Mouse (Mus musculus): ENCODE measurements around the gene Arhgef17.
A peak's percentile ranks its signal among the peaks of the same experiment; 100 is the strongest.

Arhgef17 gene

DNA sequence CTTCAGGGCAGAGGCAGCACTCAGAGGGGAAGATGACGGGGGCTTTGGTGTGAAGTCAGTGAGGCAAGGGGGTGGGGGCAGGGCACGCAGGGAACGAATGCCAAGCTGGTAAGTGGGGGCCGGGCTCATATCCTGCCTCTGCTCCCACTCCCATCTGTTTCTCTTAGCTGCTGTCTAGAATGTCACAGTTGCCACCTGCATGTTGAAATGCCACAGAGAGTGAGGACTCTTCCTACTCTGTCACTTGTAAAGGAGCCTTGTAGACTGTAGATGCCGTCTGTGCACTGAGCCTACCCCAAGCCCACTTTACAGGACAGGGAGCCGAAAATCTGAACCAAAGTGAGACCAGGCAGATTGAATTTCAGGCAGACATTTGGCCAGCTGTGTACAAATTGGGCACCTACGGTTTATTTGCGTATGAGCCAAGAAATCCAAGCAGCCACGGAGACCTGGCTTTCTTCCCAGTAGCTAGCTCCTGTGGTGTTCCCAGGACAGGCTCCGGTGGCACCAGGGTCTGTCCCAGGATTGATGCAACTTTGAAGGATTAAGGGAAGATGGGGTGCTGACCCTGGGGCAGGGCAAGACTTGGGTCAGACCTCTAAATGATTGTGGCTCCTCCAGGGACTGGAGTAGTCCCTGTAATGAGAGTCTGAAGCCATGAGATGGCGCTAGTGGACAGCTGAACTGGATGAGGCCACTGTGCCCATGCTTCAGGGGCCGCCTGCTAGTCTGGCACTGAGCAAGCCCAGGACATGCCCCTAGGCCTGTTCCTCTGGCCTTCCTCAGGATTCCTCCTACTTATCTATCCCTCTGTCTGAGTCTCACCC, 11.1 kb upstream of the Arhgef17 start:
- peak; percentile 65 for DNase-seq (ENCODE audit: low read depth, low spot score)

DNA sequence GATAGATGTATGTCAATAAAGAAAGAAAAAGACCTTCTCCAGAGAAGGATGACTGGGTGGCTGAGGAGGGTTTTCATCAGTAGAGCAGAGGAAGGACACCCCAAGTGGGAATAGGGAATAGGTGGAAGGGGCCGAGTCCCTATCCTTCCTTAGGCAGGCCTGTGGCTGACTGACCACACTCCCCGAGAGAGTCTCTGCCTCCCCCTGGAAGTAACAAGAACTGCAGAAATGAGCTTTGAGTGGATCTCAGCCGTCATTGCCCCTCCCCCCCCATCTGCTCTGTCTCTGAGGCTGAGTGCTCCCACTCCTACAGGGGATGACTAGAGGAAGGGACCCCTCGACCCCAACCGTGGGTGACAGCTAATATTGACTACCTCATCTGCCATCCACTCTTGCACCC, 9.3 kb upstream of the Arhgef17 start:
- DNase-seq (ENCODE audit: low read depth, low spot score) = no peak

DNA sequence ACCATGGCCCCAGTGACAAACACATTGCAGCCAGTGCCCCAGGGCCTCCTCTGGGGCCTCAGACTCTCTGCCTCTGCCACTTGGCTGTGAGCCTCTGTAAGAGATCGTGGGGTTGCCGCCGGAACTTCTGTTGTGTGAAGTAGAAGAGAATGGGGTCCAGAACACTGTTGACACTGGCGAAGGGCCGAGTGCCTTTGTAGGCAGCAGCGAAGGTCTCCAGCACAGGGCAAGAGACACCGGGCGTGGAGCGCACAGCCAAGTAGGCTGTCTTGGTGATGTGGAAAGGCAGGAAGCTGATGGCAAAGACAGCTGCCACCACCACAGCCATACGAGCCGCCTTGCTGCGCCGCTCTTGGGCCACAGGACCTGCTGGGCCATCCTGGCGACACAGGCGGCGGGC, 6.2 kb upstream of the Arhgef17 start:
- no peak for DNase-seq (ENCODE audit: low read depth, low spot score)

DNA sequence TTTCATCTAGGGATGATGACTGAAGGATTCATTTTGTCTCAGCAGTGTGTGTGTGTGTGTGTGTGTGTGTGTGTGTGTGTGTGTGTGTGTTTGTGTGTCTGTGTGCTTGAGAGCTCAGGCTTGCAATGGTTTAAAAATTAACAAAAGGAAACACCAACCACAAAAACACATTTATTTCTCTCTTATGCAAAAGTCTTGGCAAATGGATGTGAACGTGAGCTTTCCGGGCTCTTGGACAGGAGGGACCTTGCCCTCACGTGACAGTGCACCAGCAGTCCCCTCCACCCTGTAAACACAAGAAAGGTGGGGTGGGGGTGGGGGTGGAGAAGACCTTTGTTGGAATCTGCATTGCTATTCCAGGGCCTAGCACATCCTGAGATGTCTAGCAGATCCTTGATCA, 5.6 kb upstream of the Arhgef17 start:
- no peak for DNase-seq (ENCODE audit: low read depth, low spot score)

DNA sequence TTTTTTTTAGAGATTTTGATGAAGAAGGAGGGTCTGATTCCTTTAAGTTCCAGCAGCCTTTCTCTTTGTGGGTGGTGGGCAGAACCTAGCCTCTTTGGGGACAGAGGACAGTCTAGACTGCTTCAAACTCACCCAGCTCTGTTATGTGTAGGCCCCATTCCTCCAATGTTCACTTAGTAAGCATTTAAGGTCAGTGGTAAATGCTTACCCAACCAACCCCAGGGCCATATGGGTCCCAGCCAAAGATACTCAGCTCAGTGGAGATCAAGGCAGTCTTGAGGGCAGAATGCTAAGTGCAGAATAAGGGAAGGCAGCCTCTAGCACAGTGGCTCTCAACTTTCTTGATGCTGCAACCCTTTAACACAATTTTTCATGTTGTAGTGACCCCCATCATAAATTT, 1.6 kb upstream of the Arhgef17 start:
- DNase-seq (ENCODE audit: low read depth, low spot score) = no peak

DNA sequence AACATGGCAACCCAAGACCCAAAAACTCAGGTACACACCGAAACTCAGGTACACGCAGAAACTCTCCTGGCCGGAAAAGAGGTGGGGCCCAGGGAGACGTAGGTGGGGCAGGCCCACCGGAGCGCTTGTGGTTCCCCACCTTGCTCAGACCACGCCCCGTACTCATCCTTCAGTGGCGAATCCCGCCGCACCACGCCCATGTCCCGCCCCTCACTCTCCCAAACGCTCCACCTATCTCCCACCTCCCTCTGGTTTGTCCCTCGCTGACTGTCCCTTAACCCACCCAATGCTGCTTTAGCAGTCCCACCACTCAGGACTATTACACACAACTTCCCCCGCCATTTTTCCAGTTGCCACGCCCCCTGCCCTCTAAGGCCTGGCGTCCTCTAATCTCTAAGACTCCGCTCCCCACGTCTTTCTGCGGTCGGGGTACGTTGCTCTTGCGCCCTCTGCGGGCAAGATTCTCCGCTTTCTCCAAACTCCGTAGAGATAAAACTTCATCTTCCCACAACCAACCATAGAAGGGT, 637 bp upstream of the Arhgef17 start:
- peak; percentile 90 for DNase-seq (ENCODE audit: low read depth, low spot score)

DNA sequence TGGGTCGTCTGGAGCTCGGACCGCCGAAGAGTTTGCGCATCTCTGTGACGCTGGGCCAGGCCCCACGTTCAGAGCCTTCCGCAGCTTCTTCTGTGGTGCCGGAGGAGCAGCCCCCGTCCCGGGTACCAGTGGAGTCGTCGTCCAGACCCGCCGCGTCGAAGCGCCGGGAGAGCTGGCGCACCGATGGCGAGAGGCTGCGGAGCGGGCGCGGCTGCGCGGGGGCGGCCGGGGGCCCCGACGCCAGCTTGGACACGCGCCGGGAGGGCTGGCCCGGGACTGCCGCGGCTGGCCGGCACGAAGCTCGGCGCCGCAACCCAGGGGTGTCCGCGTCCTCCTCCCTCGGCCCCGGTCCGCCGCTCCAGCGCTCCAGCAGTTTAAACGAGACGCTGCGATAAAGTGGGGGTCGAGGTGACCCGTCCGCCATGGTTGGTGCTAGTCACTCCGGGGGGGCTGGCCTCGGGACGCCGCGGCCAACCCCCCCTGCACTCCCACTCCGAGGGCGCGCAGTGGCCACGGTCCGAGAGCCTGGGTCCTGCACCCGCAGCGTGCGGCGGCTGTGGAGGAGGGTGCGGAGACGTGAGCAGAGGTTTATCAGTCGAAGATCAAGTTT, 486 bp downstream of the Arhgef17 start:
- peak; percentile 26 for DNase-seq (ENCODE audit: low read depth, low spot score)

DNA sequence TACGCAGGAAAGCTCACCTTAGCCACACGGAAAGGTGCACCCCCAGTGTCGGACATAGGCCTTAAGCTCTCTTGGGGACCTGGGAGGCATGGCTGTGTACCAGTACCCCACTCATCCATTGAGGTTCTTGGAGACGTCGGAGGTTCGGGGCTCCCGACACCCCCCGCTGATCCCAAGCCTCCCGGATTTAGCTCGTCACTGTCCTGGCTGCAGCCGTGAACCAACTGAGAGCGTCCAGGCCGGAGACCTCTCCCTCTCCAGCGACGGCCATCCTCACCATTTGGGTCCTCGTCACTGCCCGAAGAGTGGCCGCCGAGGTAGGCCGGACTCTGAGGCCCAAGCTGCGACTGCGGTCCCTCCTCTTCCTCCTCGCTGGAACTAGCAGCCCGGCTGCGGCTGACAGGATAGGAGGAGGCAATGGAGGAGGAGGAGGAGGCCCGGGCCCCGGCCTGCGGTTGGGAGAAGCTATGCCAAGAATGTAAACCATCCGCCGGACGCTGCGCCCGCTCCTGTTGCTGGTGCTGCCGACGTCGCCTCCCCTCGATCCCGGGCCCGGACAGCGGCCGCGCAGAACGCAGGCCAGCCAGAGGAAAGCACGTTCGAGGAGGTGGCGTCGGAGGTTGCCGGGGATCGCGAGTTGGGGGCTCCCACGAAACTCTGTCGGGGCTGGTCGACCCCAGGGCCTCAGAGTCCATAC, 1.1 kb downstream of the Arhgef17 start:
- peak; percentile 25 for DNase-seq (ENCODE audit: low read depth, low spot score)

DNA sequence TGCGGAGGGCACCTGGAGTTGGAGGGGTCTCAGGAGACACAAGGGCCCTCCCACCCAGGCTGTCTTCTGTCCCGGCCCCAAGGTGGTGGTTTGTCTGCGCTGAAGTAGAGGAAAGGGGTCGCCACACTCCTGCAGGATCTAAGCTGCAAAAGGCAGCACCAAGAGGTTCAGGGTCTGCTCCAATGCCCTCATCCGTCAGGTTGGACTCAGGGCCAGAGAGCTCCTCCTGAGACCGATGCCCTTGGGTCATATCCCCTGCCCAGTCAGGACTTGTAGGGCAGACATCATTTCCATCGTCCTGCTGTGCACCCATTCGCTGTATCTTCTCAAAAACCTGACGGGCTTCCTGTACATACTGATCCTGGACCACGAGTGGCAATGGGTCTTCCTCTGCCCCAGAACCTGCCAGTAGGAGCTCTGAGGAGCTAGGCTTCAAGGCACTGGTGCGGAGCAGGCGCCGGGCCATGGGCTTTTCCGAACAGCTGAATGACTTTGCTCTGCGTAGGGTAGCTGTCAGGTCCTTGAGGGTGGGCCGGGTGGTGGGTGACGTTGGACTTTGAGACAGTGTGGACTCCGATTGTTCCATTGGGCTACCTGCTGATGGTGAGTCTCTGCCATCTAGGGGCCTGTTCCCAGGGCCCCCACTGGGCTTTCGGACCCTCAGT, 2.1 kb downstream of the Arhgef17 start:
- no peak for DNase-seq (ENCODE audit: low read depth, low spot score)

DNA sequence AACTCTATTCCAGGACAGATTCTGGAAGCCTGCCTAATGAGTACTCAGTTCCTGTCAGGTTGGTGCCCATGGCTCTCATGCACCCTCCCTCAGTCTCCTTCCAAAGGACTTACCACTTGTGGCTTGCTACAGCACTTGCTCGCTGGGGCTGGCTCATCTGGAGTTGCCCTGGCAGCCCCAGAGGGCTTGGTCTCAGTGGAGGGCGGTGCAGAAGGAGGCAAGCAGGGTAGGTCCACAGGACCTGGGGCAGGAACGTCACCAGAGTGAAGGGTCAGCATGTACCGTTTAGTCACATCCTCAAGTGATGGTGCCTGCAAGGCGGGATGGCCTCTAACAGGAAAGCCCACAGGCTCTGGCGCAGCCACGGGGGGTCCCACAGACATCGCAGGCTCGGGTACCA, 3.5 kb downstream of the Arhgef17 start:
- DNase-seq (ENCODE audit: low read depth, low spot score) = no peak

DNA sequence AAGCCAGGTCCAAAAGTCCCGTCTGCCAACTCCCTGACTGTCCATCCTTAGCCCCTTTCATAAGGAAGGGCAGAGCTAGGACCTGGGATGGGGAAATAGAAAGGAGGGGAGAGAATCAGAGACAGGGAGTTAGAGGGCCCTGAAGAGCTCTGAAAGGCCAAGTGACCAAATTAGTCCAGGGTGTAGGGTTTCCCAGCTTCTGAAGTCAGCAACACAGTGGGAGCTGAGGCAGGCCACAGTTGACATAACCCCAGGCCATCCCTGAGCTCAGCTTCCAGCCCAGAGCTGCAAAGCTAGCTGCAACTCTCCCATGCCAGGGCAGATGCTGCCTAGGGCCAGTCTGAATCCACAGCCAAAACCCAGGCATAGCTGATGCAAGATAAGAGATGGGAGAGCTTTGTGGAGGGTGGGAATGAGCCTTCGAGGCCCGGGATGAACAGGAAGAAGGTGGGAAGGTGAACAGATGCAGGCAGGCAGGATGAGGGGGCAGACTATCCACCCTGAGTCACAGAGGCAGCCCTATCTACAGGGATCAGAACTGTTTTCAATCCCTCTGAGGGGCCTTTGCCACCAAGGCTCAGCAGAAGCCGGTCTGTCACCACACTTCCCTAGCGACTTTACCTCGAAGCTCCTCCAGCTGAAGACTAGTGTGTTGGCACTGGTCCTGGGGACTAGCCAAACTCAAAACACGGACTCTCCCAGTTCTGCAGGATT, 4.5 kb downstream of the Arhgef17 start:
- DNase-seq (ENCODE audit: low read depth, low spot score) = no peak

DNA sequence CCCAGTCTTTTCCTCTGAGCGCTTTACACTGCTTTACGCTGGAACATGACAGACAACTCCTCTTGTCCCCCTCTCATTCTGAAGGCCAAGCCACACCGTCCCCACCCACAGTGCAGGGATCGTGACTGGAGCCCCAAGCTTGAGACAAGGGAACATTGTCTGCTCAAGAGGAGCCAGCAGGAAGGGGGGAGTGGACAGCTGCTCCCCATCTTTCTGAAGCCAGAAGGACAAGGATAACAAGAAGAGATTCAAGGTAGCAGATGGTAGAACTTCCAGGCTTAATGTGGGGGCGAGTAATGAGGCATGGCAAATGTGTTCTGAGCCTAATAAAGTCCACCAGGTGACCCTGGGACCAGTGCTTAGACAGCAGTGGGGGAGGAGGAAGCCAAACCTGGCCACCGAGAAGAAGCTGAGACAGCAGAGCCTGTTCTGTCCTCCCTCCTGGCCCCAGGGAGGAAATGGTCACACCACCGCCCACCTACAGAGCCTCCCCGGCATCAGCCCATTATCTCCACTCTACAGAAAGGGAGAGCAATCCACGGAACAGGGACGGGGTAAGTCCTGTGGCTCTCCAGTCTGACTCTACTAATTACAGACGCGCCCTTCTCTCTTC, 5.5 kb downstream of the Arhgef17 start:
- DNase-seq (ENCODE audit: low read depth, low spot score) = no peak

DNA sequence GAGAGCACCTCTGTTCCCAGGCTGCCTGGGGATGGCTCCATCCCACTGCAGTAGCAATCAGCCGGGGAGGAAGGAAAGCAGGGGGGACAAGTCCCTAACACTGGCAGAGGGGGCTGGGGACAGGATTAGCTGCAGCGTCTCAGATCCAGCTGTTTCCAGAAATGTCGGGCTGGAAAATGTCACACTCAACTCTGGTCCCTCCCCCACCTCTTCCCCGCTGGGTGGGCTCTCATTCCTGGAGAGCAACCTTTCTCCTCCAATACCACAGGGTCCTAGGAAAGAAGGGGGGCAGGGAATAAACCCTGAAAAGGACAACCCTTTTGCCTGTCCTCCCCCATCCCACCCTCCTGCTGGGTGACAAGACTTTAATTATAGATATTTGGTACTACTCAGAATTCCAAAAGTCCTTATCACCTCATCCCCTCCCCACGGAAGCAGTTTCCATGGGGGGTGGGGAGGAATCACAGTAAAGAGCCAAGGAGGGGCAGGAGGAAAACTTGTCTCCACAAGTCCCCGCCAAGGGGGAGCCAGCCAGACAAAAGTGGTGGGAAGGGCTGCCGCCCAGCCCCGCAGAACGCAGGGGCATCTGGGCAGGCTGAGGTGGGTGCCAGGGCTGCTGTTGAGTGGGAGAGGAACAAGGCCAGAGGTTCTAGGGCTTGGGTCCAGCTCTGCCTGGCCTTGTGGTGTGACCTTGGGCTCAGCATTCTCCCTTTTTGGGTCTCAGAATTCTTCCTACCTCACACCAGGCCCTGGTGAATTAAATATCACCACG, 7.0 kb downstream of the Arhgef17 start:
- no peak for DNase-seq (ENCODE audit: low read depth, low spot score)

DNA sequence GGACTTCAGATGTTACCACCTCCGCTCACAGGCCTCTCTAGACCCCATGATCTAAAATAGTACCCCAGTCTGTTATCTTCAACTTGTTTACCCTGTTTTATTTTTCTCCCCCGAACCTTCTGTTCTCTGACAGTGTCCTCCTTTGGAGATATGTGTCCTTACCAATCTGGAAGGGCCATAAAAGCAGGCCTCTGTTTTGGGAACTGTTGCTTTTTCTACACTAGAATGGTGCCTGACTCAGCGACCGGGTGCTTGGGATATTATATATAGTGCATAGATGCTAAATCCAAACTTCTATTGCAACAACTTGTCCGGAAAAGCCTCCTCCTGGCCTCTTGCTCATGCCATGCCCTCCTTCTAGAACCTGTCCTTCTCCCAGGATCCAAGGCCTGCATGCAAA, 7.7 kb downstream of the Arhgef17 start:
- DNase-seq (ENCODE audit: low read depth, low spot score) = no peak

DNA sequence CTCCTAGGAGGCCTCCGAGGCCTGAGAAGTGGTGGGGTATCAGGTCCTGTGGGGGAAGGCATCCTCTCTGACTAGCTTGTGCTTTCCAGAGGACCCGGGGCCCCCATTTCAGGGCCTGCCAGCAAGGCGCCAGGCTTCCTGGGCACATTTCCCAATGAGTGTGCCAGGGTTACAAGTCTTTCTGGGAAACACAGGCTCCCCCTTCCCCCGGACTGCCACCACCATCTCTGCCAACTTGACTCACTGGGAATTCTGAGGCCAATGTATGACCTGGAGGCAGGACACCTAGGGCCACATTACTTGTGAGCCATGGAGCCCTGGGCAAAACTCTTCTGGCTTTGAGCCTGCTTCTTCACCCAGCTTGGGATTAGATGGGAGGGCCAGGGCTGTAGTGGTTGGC, 9.0 kb downstream of the Arhgef17 start:
- DNase-seq (ENCODE audit: low read depth, low spot score) = no peak

DNA sequence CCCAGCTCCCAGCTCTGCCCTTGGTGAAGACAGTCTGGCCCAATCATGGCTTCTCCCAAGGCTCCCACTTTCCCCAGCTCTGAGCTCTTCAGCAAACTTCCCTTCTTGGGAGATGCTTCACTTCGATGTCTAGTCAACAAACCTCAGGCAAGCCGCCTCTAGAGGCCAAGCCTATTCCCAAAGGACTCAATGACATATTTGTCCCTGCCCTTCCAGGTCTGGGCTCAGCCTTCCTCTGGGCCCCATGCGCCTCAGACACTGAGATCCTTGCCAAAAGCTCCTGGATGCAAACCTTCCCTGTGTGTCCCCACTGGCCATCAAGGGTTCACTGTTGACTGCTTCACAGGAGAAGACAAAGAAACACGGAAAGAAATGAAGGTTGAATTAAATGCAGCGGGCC, 10.6 kb downstream of the Arhgef17 start:
- DNase-seq (ENCODE audit: low read depth, low spot score) = no peak

DNA sequence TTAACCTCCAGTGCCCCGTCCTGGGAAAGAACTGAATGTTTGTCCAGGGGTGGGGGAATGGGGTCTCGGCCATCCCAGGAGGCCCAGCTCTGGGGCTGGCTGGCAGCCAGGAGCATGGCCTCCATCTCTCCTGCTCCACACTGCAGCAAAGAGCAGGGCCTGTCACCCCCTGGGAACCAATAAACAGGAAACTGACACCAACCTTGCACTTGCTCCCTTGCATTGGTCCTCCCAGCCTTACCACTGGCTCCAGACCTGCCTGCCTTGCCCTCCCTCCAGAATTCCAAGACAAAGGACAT, 12.1 kb downstream of the Arhgef17 start:
- DNase-seq (ENCODE audit: low read depth, low spot score) = no peak

DNA sequence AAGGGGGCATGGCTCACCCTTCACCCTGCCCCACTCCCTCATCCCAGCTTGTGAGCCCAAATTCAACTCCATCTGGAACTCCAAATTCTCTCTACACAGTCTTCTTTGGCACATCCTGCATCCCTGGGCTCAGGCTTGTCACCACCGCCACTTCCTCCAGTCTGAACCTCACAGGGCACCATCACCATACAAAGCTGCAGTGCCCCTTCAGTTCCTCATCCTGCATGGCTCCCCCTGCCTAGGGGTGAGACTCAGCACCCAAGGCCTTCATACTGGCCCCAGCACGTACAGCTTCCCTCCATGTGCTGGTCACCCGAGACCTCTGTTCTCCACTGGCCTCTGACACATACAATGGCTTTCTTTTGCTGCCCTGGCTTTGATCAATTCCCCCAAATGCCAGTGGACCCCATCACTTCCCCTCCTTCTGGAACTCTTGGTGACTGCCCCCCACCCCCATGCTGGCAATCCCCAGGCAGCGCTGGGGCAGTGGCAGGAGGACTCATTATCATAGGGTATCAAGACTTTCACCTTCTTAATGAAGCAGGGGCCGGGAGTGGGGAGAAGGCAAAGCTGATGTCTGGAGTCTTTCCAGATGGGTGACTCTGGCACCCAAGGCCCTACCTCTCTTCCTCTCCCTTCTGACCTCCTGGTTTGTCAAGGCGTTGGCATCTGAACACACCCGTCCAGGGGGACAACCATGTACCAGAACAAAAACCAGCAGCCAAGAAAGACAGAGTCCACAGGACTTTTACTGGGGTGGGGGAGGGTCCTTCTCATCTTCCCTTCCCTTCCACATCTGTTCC, 12.7 kb downstream of the Arhgef17 start:
- DNase-seq (ENCODE audit: low read depth, low spot score) = no peak

DNA sequence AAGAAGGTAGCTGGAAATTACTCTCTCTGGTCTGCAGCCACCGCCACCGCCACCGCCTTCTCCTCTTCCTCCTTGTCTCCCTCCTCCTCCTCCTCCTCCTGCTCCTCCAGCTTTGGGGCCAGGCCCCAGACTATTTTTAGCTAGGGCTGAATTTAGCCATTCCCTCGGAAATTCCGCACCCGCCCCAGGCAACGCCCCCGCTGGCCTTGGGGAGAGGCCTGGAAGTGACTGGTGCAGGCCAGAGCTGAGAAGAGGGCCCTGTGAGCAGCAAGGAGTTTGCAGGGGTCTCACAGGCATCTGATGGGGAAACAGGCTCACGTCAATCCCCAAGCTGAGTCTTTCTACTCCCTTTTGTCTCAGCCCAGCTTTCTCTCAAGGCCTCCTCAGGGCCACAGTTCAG, 13.7 kb downstream of the Arhgef17 start:
- no peak for DNase-seq (ENCODE audit: low read depth, low spot score)

DNA sequence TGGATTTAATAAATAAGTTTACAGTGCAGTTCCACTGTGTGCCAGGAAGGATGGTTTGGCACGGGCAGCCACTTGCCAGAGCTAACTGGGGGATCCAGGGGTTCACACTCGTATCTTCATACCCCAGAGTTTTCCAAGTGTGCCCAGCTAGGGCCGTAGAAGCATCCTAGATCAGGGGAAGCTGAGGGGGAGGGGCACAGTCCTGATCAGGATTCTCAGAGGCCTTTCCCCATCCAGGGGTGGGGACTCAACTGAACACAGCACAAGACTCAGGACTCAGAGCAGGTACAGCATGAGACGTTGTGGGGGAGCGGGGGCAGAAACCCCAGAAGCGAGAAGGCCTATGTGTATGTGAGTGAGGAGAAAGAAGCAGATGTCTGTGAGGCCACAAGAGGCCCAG, 14.2 kb downstream of the Arhgef17 start:
- no peak for DNase-seq (ENCODE audit: low read depth, low spot score)

Data from CD4-positive, CD25-positive, alpha-beta regulatory T cell, adult 2 months (primary cell).